8 mouse cellular contexts compared by ENCODE assay signal in genomic region chr4:135828491-135828890, GRCm38 (mm10). TPM values are rescaled to one million over a fixed set of nuclear protein-coding genes. Genes with fewer than 3 reads are reported as not detected.
DNase-seq lines count a peak whose midpoint lies in the region; ATAC-seq and TF ChIP-seq lines count a peak whose summit lies in the region.

No protein-coding gene starts in this region.

- TF ChIP-seq CTCF in layer of hippocampus, adult 2 months (conservative IDR thresholded peaks at IDR 0.05): no peak

- intact Hi-C loops in heart, postnatal 36 days (cut with DNase I): loop anchor here (2.0 kb wide), 1 partner anchor 26 kb away; the partner anchor contains the start of gene Srsf10

- peak; percentile 90 for DNase-seq in 3134 (ENCODE audit: extremely low read depth, insufficient read length, low spot score)
- peak; percentile 92 for DNase-seq in adrenal gland, postnatal 14 days
- DNase-seq in heart, postnatal 36 days: peak; percentile 72 to 75
- DNase-seq in layer of hippocampus, adult 2 months (ENCODE audit: low spot score in 2 of 2): peak; percentile 47 to 48
- peak; percentile 79 for DNase-seq in lung, postnatal 14 days
- DNase-seq in right cerebral cortex, postnatal 36 days (ENCODE audit: low spot score in 2 of 2): peak; percentile 77 to 78
- DNase-seq in thymus, postnatal 10 days (ENCODE audit: low spot score in 2 of 2): no peak

- peak overlapping the region; percentile 85 for H3K27ac ChIP-seq in layer of hippocampus, adult 2 months

- no peak overlapping the region; the same call in 1 of the 2 replicates for H3K4me3 ChIP-seq in layer of hippocampus, adult 2 months

- ATAC-seq in frontal cortex, adult (ENCODE audit: low TSS enrichment): peak; percentile 79

RNA-seq across cellular contexts. Expression of gene Srsf10, which starts 27.1 kb away (rescaled TPM):
- 119 and 125 TPM in 2 replicates for total RNA-seq in adrenal gland, postnatal 14 days (2021)
- 10 to 100 TPM; 37.1 to 45.6 TPM for total RNA-seq in heart, postnatal 36 days (2021)
- total RNA-seq in layer of hippocampus, adult 2 months (2021): 10 to 100 TPM; 82.6 to 94.2 TPM

RNA-seq across cellular contexts. Expression of gene Pnrc2, which starts 45.2 kb away (rescaled TPM):
- total RNA-seq in adrenal gland, postnatal 14 days (2021): 110 and 149 TPM in 2 replicates
- 10 to 100 TPM; 59.2 to 63.5 TPM for total RNA-seq in heart, postnatal 36 days (2021)
- total RNA-seq in layer of hippocampus, adult 2 months (2021): 10 to 100 TPM; 52.7 to 54.8 TPM

Comparison
In these comparisons a context has a peak if more than half of its experiments do, and no peak if none do; other contexts are left out.
1. DNase-seq: peak in 3134 (single experiment), adrenal gland, postnatal 14 days (single experiment), heart, postnatal 36 days (2 of 2), layer of hippocampus, adult 2 months (2 of 2), lung, postnatal 14 days (single experiment) and right cerebral cortex, postnatal 36 days (2 of 2); none in thymus, postnatal 10 days (0 of 2).